Mouse (Mus musculus): Measurements from ENCODE around the gene Snx9. TPM values are rescaled to one million over a fixed set of nuclear protein-coding genes. Genes with fewer than 3 reads are reported as not detected.

Gene Snx9
- total and polyA plus RNA-seq, 3 experiments: 12.9 to 22.8 TPM; not detected in 1

GRCm38 (mm10) chr17:5814641-5814920, 26.5 kb upstream of the Snx9 start:
- H3K4me3 ChIP-seq (ENCODE audit: control insufficient read depth in 1 of 2, insufficient read depth in 1 of 2, low read depth in 2 of 2, low read length in 2 of 2): no peak overlapping the region
- H3K4me1 ChIP-seq (ENCODE audit: control insufficient read depth in 1 of 2, insufficient read depth in 2 of 2, low read length in 2 of 2): peaks cover 5 to 15% of the 10 kb centered on the region in 2 experiments
- no peak for TF ChIP-seq ZC3H11A (IDR thresholded peaks at IDR 0.05; ENCODE audit: low read depth, low read length)
- no peak for TF ChIP-seq TCF12 (IDR thresholded peaks at IDR 0.05; ENCODE audit: low read depth, low read length)
- 0 out of 2 replicates have a peak, but pooled peaks have one; percentile 39 for TF ChIP-seq MYC (IDR thresholded peaks at IDR 0.05; ENCODE audit: low read depth, low read length)
- no peak for TF ChIP-seq MXI1 (IDR thresholded peaks at IDR 0.05; ENCODE audit: low read depth, low read length)
- no peak for TF ChIP-seq CTCF (IDR thresholded peaks at IDR 0.05 in 2 of 3, conservative IDR thresholded peaks at IDR 0.05 in 1 of 3; ENCODE audit: control insufficient read depth in 1 of 3, insufficient read depth in 1 of 3, low read depth in 2 of 3, low read length in 3 of 3, poor library complexity in 1 of 3, severe bottlenecking in 1 of 3)
- no peak for TF ChIP-seq POLR2AphosphoS2 (IDR thresholded peaks at IDR 0.05; ENCODE audit: low read length)
- no peak for TF ChIP-seq ELF1 (IDR thresholded peaks at IDR 0.05; ENCODE audit: low read depth, low read length)
- no peak for DNase-seq (ENCODE audit: low read depth, low spot score)
- H3K27me3 ChIP-seq (ENCODE audit: control insufficient read depth in 1 of 2, insufficient read depth in 2 of 2, low read length in 2 of 2): no peaks in the 10 kb centered on the region
- 0 out of 2 replicates have a peak overlapping the region, but pooled peaks have one; percentile 22 for H3K9ac ChIP-seq (ENCODE audit: control insufficient read depth, low read depth, low read length, poor library complexity, severe bottlenecking)
- no peaks in the 10 kb centered on the region for H3K79me2 ChIP-seq (ENCODE audit: control insufficient read depth, insufficient read depth, low read length, poor library complexity)
- peaks cover 0 to 14% of the 10 kb centered on the region in 2 experiments; a peak in 2 of 4 replicates for H3K36me3 ChIP-seq (ENCODE audit: control insufficient read depth in 1 of 2, insufficient read depth in 2 of 2, low read length in 2 of 2)
- no peaks in the 10 kb centered on the region for H3K9me3 ChIP-seq (replicated peaks; ENCODE audit: insufficient read depth, low read length)
- peak overlapping the region; percentile 71 for H3K27ac ChIP-seq (ENCODE audit: control insufficient read depth, low read depth, low read length)

- Histone ChIP-seq H3K4me3 (ENCODE audit: control insufficient read depth in 1 of 2, insufficient read depth in 1 of 2, low read depth in 2 of 2, low read length in 2 of 2) (no peak overlapping the region), H3K79me2 (ENCODE audit: control insufficient read depth, insufficient read depth, low read length, poor library complexity) (no peaks in the 10 kb centered on the region), H3K9me3 (replicated peaks; ENCODE audit: insufficient read depth, low read length) (no peaks in the 10 kb centered on the region), H3K27me3 (ENCODE audit: control insufficient read depth in 1 of 2, insufficient read depth in 2 of 2, low read length in 2 of 2) (no peaks in the 10 kb centered on the region), H3K9ac (ENCODE audit: control insufficient read depth, low read depth, low read length, poor library complexity, severe bottlenecking) (no peak overlapping the region), H3K36me3 (ENCODE audit: control insufficient read depth in 1 of 2, insufficient read depth in 2 of 2, low read length in 2 of 2) (peaks cover 0 to 14% of the 10 kb centered on the region in 2 experiments; a peak in 2 of 4 replicates), H3K4me1 (ENCODE audit: control insufficient read depth in 1 of 2, insufficient read depth in 2 of 2, low read length in 2 of 2) (peaks cover 5 to 15% of the 10 kb centered on the region in 2 experiments), H3K27ac (ENCODE audit: control insufficient read depth, low read depth, low read length) (no peak overlapping the region)
- peak; percentile 20 for DNase-seq (ENCODE audit: low read depth, low spot score)
- TF ChIP-seq TAL1 (IDR thresholded peaks at IDR 0.05; ENCODE audit: low read length) (no peak), EP300 (IDR thresholded peaks at IDR 0.05; ENCODE audit: low read depth in 1 of 2, low read length in 2 of 2) (no peak), ZKSCAN1 (IDR thresholded peaks at IDR 0.05; ENCODE audit: low read depth, low read length) (no peak), E2F4 (IDR thresholded peaks at IDR 0.05; ENCODE audit: borderline replicate concordance, low read depth, low read length) (no peak), KAT2A (conservative IDR thresholded peaks at IDR 0.05; ENCODE audit: low read depth, low read length) (no peak), SMC3 (IDR thresholded peaks at IDR 0.05; ENCODE audit: low read depth, low read length) (no peak), CHD2 (IDR thresholded peaks at IDR 0.05; ENCODE audit: low read length) (no peak), BHLHE40 (IDR thresholded peaks at IDR 0.05; ENCODE audit: borderline replicate concordance, low read depth, low read length) (no peak), POLR2AphosphoS5 (IDR thresholded peaks at IDR 0.05; ENCODE audit: borderline replicate concordance, low read depth, low read length) (no peak; the same call in 1 of the 2 replicates), ZC3H11A (IDR thresholded peaks at IDR 0.05; ENCODE audit: low read depth, low read length) (no peak), MEF2A (IDR thresholded peaks at IDR 0.05; ENCODE audit: extremely low read depth, insufficient replicate concordance, low read depth, low read length, poor library complexity, severe bottlenecking) (no peak)
These were observed 23.3 kb upstream of the Snx9 start for GRCm38 (mm10) chr17:5817871-5818270.
